Mouse (Mus musculus) retina, embryonic 14.5 days (tissue): ENCODE data around the gene Get4.
A peak's percentile ranks its signal among the peaks of the same experiment; 100 is the strongest.

ENCODE experiments used
- DNase-seq: peaks from one replicate; pipeline ENCODE4 v3.0.0-alpha.2; 2015; ENCODE audit warnings: low spot score

The Get4 gene

DNA sequence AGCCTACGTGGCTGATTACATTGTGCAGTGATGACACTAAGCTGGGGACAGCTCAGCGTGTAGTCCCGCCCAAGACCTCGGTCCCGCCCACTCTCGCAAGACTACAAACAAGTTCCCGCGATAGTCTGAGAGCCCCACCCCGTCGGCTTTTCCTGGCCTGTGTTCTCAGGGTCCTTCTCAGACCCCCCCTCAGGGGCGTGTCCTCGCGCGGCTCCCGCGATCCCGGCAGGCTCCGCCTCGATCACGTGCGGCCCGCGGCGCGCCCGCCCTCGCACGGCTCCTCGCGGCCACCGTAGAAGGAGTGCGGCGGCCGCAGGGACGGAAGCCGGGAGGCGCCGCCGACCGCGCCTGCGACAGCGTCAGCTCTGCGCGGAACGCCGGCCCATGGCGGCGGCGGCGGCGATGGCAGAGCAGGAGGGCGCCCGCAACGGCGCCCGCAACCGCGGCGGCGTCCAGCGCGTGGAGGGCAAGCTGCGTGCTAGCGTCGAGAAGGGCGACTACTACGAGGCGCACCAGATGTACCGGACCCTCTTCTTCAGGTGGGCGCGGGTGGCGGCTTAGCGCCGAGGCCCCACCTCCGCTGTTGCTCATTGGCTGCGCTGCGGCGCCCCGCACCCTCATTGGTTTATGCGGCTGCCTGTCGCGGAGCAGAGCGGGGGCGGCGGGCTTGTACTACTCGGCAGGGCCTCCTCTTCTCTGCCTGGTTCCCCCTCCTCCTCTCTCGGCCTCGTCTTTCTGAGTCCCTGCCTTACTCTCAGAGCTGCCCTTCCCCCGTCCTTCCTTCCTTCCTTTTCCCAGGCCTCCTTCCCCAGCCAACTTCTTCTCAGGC lies at the start of gene Get4:
Gene Get4 (plus strand): TSS at position 244 of the 829 bp plus-strand sequence.
- peak; percentile 100 for DNase-seq

DNA sequence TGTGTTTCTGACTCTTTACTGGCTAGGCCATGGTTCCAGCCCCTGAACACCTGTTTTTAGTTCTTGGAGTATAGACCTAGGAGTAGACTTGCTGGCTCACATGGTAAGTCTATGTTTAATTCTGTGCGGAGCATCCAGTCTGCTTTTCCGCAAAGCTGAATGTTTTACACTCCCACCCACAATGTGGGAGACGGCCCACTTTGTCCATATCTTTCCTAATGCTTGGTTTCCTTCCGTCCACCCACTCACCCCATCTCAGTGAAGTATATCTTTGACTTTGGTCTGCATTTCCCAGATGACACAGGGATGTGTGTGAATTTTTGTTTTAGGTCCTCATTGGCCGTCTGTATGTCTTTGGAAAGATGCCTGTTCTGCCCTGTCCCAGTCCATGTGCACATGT lies 48.8 kb upstream of the Get4 start:
- no peak for DNase-seq

DNA sequence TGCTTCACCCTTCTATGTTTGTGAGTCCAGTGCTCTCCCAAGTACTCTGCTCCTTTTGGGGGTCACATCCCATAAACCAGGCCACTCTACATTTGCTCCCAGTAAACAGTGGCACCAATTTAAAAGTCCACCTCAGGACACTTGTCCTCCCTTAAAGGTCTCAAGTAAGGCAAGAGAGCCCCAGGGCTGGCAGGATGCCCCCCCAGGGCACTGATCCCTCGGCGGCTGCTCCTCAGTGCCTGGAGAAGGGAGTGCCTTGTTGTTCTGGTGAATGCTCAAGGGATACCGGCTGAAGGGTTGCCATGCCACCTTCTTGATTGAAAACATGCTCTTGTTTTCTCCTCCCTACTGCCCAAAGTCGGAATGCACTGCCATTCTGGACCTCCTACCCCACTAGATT lies 46.0 kb upstream of the Get4 start:
- no peak for DNase-seq

DNA sequence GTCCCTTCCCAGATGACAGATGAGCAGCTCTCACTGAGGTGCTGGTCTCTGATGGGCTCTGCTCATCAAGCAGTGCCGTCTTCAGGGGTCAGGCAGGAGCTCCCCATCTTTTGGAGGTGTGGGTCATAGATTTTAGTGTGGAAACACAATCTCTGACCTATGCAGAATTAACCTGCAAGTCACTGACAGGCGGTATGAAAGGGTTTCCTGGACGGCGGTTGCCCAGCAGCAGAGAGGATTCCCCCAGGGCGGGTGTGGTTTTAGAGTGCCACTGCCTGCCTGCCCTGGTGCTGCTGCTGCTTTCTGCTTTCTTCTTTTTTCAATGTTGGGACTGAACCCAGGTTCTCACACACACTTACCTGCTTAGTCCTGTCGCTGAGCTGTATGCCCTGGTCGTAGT lies 45.6 kb upstream of the Get4 start:
- no peak for DNase-seq

GRCm38 (mm10) chr5:139208183-139208582 lies 43.9 kb upstream of the Get4 start:
- no peak for DNase-seq

GRCm38 (mm10) chr5:139208871-139209684 lies 43.0 kb upstream of the Get4 start:
- DNase-seq: no peak

GRCm38 (mm10) chr5:139209685-139210026 lies 42.5 kb upstream of the Get4 start:
- DNase-seq: no peak

- DNase-seq: no peak
These were observed 40.3 kb upstream of the Get4 start for GRCm38 (mm10) chr5:139211737-139212385.

DNA sequence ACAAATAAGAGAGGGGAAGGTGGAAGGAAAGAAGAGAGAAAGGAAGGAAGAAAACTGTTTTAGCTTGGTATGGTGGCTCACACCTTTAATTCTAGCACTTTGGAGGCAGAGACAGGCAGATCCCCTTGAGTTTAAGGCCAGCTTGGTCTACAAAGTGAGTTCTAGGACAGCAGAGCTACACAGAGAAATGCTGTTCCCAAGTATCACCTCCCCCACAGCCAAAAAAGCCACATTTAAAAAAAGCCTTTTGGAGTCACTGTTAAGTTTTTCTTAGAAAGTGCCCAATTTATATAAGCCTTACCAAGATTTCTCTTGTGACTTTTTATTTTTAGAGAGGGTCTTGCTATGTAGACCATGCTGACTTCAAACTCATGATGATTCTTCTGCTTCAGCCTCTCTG lies 37.8 kb upstream of the Get4 start:
- no peak for DNase-seq

- DNase-seq: no peak
These were observed 36.9 kb upstream of the Get4 start for GRCm38 (mm10) chr5:139215184-139215583.

DNA sequence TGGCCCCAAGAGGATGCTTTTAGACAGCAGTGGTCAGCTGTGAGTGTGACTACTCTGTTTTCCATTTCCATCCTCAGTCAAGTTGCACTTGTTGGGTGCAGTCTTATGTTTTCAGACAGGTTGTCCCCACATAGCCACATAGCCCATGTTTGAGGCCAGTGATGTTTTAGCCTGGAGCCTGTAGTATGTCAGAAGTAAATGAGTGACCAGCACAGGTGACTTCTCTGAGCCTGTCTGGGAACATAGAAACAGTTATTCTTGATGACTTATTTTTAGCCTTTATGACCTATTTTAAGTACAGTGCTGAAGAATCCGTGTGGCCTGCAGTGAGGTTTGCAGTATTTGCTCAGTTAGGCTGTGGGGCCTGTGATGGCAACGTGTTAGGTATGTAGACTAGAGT lies 36.0 kb upstream of the Get4 start:
- no peak for DNase-seq

- DNase-seq: no peak
These were observed 35.4 kb upstream of the Get4 start for GRCm38 (mm10) chr5:139216774-139217173.

- no peak for DNase-seq
These were observed 32.1 kb upstream of the Get4 start for GRCm38 (mm10) chr5:139220006-139220515.

GRCm38 (mm10) chr5:139220610-139221009 lies 31.5 kb upstream of the Get4 start:
- DNase-seq: no peak

DNA sequence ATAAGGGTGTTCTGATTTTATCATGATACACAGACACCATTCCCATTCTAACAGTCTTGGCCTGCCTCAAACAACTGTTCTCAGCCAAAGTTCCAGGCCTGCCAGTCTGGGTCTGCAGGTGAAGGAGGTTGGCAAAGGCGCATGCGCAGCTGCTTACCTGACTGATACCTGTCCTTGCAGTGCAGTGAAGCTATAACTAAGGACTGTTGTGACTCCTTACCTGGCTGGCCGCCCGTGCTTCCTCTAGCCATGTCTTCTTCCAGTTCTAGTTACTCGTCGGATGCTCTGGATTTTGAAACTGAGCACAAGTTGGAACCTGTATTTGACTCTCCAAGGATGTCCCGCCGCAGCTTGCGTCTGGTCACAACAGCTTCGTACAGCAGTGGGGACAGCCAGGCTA lies 28.8 kb upstream of the Get4 start:
- DNase-seq: no peak

GRCm38 (mm10) chr5:139227236-139227635 lies 24.9 kb upstream of the Get4 start:
- DNase-seq: no peak

DNA sequence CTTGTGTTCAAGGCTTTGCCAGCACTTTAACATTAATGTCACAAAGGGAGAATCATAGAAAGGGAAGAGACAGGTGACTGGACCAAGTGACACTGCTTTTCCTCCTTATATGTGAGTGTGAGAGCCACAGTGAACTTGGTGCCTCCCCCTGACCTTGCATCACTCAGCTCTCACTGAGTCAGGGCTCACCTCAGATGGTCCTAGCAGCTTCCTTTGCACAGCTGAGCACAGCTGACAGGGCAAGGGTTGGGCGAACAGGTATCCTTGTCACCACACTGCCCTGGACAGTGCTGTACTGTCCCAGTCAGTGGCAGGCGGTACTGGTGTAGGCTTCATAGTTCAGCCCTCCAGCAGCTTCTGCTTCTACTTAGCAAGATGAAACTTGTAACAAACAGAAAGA lies 24.5 kb upstream of the Get4 start:
- no peak for DNase-seq

DNA sequence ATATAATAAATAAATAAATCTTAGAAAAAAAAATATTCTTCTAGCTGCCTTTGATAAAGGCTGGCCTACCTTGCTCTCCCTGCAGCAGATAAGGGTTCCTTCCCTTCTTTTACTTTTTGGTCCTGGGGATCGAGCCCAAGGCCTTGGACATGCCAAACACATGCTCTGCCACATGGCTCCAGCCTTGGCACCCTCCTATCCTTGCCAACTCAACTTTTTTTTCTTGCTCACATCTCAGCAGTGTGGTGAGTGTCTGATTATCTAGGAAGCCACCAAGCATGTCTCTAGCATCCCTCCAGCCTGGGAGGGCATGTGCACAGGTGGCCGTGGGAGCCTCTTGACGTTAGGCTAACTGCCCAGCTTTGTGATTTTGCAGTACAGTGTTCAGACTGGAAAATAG lies 23.8 kb upstream of the Get4 start:
- no peak for DNase-seq

- no peak for DNase-seq
These were observed 22.4 kb upstream of the Get4 start for GRCm38 (mm10) chr5:139229716-139230115.

DNA sequence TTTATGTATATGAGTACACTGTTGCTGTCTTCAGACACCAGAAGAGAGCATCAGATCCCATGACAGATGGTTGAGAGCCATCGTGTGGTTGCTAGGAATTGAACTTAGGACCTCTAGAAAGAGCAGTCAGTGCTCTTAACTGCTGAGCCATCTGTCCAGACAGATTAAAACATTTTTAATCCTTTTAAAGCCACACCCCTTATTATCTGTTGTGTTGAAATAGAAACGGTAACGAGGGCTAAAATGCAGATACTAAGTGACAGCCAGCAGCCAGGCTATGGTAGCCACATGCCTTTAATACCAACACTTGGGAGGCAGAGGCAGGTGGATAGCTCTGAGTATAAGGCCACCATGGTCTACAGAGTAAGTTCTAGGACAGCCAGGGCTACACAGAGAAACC lies 20.0 kb upstream of the Get4 start:
- DNase-seq: peak; percentile 43

- no peak for DNase-seq
These were observed 17.7 kb upstream of the Get4 start for GRCm38 (mm10) chr5:139234423-139234822.

GRCm38 (mm10) chr5:139237436-139237835 lies 14.7 kb upstream of the Get4 start:
- no peak for DNase-seq
